Mouse (Mus musculus) liver, adult 2 months (tissue): ENCODE results near the gene Myo18a. TPM values are rescaled to one million over a fixed set of nuclear protein-coding genes. Genes with fewer than 3 reads are reported as not detected.
A peak's percentile ranks its signal among the peaks of the same experiment; 100 is the strongest.

Source experiments
- DNase-seq: peaks from one replicate; pipeline ENCODE4 v3.0.0-alpha.2; 2011; ENCODE audit warnings: low read depth, low spot score; ENCODE audit errors: extremely low read depth
- H3K27ac ChIP-seq: fragments of 200-500 bp; replicated peaks from 2 replicates; pipeline ENCODE4 v1.5.1; 2012; ENCODE audit warnings: low read depth, mild to moderate bottlenecking, control low read depth, inconsistent platforms, low read length; ENCODE audit not compliant: insufficient read depth
- H3K27me3 ChIP-seq: fragments of 200-500 bp; 2 replicates; pipeline ENCODE4 v1.6.1; 2012; ENCODE audit warnings: mild to moderate bottlenecking, moderate library complexity, low read length, inconsistent platforms; ENCODE audit not compliant: control insufficient read depth, insufficient read depth
- H3K36me3 ChIP-seq: fragments of 200-500 bp; 2 replicates; pipeline ENCODE4 v1.6.1; 2012; ENCODE audit warnings: low read length, inconsistent platforms; ENCODE audit not compliant: control insufficient read depth, insufficient read depth
- H3K4me1 ChIP-seq: fragments of 200-500 bp; 2 replicates; pipeline ENCODE4 v1.6.1; 2011; ENCODE audit warnings: low read length; ENCODE audit not compliant: control insufficient read depth, insufficient read depth
- H3K4me3 ChIP-seq: fragments of 200-500 bp; 2 replicates; pipeline ENCODE4 v1.5.1; 2011; ENCODE audit warnings: low read depth, mild to moderate bottlenecking, control low read depth, low read length, moderate library complexity; ENCODE audit not compliant: insufficient read depth
- H3K79me2 ChIP-seq: fragments of 200-500 bp; 2 replicates; pipeline ENCODE4 v1.6.1; 2012; ENCODE audit warnings: inconsistent platforms, mild to moderate bottlenecking, low read length, moderate library complexity; ENCODE audit not compliant: control insufficient read depth, insufficient read depth
- H3K9ac ChIP-seq: fragments of 200-500 bp; 2 replicates; pipeline ENCODE4 v1.6.1; 2012; ENCODE audit warnings: low read depth, mild to moderate bottlenecking, control low read depth, inconsistent platforms, low read length
- CTCF ChIP-seq: fragments of 200-500 bp; IDR thresholded peaks from 2 replicates; pipeline ENCODE4 v1.5.1; 2011; ENCODE audit warnings: low read depth, low read length, control low read depth
- POLR2A ChIP-seq: fragments of 200-500 bp; IDR thresholded peaks from 2 replicates; pipeline ENCODE4 v1.6.1; 2011; ENCODE audit warnings: low read length, control low read depth; ENCODE audit not compliant: insufficient read depth; ENCODE audit errors: extremely low read depth
- WGBS: fragments of 180-500 bp; shearing (Covaris S2); methylation state at CpG from one replicate; pipeline ENCODE4 v1.1.7; 2018; 5-methylcytosine and 5-hydroxymethylcytosine counted together
- polyA plus RNA-seq: library from polyadenylated mRNA; depleted of rRNA; stranded (reverse); fragments of >200 nt; gene quantifications from 2 replicates; pipeline ENCODE4 v1.2.3, GENCODE M21; 2012
- total RNA-seq: library from RNA; depleted of rRNA; stranded (reverse); fragments of >200 nt; gene quantifications from 2 replicates; pipeline ENCODE4 v1.2.3, GENCODE M21; 2014

Gene Myo18a
- total and polyA plus RNA-seq, 2 experiments, result 28.6 to 42.0 TPM

GRCm38 (mm10) chr11:77781088-77781487 is 18.0 kb downstream of the Myo18a start:
- Histone ChIP-seq H3K4me3 (no peak overlapping the region), H3K9ac (no peak overlapping the region), H3K4me1 (peaks cover 45% of the 10 kb centered on the region), H3K36me3 (peaks cover 5% of the 10 kb centered on the region), H3K27ac (peak overlapping the region; percentile 78), H3K79me2 (peaks cover 55% of the 10 kb centered on the region), H3K27me3 (no peaks in the 10 kb centered on the region)
- no peak for TF ChIP-seq CTCF
- TF ChIP-seq POLR2A, result no peak
- no peak for DNase-seq
- 63% methylated on average over 7 of the region's 7 CpGs for WGBS

DNA sequence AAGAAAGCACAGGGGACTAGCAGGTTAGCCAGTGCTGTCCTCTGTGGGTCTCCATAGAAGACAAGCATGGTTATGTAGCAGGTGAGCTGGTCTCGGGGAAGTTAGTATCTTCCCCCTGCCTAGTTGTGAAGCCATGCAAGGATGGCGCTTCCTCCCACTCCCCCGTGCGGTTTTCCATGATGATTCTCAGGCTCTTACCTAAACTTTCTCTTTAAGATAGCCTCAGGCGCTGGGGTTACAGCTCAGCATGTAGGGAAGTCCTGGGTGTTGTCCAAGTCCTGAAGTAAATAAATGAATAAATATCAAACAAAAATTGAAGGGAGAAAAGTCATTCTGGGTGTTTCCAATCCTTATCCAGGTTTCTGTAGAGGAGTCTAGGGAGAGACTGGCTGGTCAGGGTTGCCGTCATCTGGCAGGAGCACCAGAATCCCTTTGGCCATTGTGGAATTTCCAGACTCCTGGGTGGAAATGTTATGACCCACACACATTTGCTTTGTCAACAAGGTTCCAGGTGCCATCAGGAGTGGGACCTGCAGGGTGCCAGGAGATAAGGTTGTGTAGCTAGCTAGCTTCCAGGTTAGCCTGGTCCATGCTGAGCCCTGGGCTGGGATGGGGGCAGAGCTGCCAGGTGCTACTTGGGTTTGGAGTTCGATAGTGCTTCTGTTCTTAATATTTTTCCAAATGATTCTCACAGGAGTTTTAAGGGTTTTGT is 19.2 kb downstream of the Myo18a start:
- Histone ChIP-seq H3K4me3 (no peak overlapping the region), H3K79me2 (peaks cover 47% of the 10 kb centered on the region), H3K27ac (peak overlapping the region; percentile 78), H3K36me3 (peaks cover 4% of the 10 kb centered on the region), H3K4me1 (peaks cover 52% of the 10 kb centered on the region), H3K9ac (no peak overlapping the region), H3K27me3 (no peaks in the 10 kb centered on the region)
- WGBS, result 38% methylated on average over 7 of the region's 7 CpGs
- TF ChIP-seq CTCF (no peak), POLR2A (no peak)
- DNase-seq, result peak; percentile 85

- Histone ChIP-seq H3K27ac (peak overlapping the region; percentile 84), H3K9ac (peak overlapping the region; percentile 66), H3K36me3 (peaks cover under 1% of the 10 kb centered on the region; the same call in 1 of the 2 replicates), H3K4me1 (peaks cover 61% of the 10 kb centered on the region), H3K79me2 (peaks cover 41% of the 10 kb centered on the region), H3K4me3 (no peak overlapping the region), H3K27me3 (no peaks in the 10 kb centered on the region)
- TF ChIP-seq CTCF, result no peak
- no peak for TF ChIP-seq POLR2A
- WGBS, result 11% methylated on average over 10 of the region's 10 CpGs
- peak; percentile 99 for DNase-seq
These were observed 20.2 kb downstream of the Myo18a start for GRCm38 (mm10) chr11:77783211-77783746.

DNA sequence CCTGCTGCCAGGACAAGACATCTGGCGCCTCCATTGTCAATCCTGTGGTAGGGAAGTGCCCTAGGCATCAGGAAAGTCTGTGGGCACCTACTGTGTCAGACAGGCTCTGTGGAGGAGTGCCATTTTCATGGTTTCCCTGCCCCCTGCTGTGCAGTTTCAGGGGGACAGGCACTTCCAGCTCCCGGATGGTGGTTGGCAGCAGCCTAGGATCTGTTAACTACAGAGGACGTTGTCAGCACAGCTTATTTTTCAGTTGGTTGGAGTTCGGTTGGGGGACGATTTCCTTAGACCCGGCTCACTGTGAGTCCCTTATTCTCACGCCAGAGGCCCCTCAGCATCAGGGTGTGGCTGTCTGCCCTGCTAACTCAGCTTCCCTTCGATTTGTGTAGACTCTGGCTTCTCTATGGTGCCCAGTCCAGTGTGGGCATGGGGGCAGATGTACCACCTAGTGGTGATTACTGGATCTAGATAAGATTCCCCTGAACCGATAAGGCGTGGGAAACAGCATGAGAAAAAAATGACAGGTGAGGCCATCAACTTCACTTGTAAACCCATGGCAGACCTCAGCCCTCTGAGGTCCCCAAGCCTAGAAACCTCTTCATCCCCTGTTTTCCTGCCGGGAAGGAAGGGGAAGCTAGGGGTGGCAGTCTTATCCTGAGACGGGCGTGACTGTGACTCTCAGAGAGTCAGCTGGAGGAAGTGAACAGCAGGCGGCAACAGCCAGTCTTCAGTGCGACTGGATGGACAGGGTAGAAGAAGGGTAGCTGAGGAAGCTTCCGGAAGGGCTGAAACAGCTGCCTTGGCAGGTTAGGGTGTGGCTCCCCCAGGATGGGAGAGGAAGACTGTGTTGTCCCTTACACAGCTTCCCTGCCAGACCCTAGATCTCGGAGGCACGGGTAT is 21.0 kb downstream of the Myo18a start:
- no peak overlapping the region for H3K4me3 ChIP-seq
- H3K27me3 ChIP-seq, result no peaks in the 10 kb centered on the region
- 44% methylated on average over 18 of the region's 18 CpGs for WGBS
- H3K36me3 ChIP-seq, result no peaks in the 10 kb centered on the region
- DNase-seq, result no peak
- peaks cover 62% of the 10 kb centered on the region for H3K4me1 ChIP-seq
- no peak for TF ChIP-seq POLR2A
- peak; percentile 55 for TF ChIP-seq CTCF
- H3K79me2 ChIP-seq, result peaks cover 40% of the 10 kb centered on the region
- H3K9ac ChIP-seq, result peak overlapping the region; percentile 66
- peak overlapping the region; percentile 84 for H3K27ac ChIP-seq

DNA sequence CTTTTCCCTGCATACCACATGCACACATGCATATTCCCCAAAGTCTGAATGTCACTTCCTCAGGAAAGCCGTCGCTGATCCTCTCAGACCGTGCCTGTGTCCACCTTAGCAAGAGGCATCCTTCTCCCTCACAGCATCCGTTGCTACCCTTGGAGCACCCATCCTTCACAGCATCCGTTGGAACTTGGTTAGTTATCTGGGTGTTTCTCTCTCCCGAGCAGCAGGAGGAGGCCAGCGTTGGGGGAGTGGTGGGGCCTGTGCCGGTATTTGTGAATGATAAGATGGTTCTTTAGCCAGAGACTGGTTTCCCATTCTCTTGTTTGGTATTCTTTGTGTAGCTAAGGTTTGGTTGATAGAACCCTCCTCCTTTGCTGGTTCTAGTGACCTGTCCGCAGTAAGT is 21.8 kb downstream of the Myo18a start:
- H3K4me1 ChIP-seq, result peaks cover 64% of the 10 kb centered on the region
- H3K27ac ChIP-seq, result peak overlapping the region; percentile 84
- WGBS, result 68% methylated on average over 9 of the region's 9 CpGs
- no peaks in the 10 kb centered on the region for H3K27me3 ChIP-seq
- 0 out of 2 replicates have a peak overlapping the region, but pooled peaks have one; percentile 20 for H3K9ac ChIP-seq
- no peak for DNase-seq
- no peak overlapping the region for H3K4me3 ChIP-seq
- TF ChIP-seq CTCF (no peak), POLR2A (no peak)
- H3K36me3 ChIP-seq, result no peaks in the 10 kb centered on the region
- peaks cover 35% of the 10 kb centered on the region for H3K79me2 ChIP-seq
